Mouse (Mus musculus) lung, embryonic 15.5 days (tissue): ENCODE results near the gene Tsc22d3. TPM values are rescaled to one million over a fixed set of nuclear protein-coding genes. Genes with fewer than 3 reads are reported as not detected.
A peak's percentile ranks its signal among the peaks of the same experiment; 100 is the strongest.
"Not testable (repeated sequence)": the region's sequence is repeated elsewhere in the genome, so short reads cannot be mapped to it uniquely, and the experiment has no call there.

Source experiments
- ATAC-seq: fragments of 200-750 bp; cut with Nextera tagmentation; 2 replicates; pipeline ENCODE4 v1.8.0; 2017; ENCODE audit warnings: moderate number of reproducible peaks, borderline replicate concordance; ENCODE audit not compliant: low FRiP score, low TSS enrichment; ENCODE audit errors: extremely low read depth
- H3K27ac ChIP-seq: fragments of 300-500 bp; sonication (generic); 2 replicates; pipeline ENCODE4 v1.5.1; 2015; ENCODE audit warnings: moderate library complexity, mild to moderate bottlenecking, inconsistent platforms
- H3K27me3 ChIP-seq: fragments of 300-500 bp; sonication (generic); 2 replicates; pipeline ENCODE4 v1.6.1; 2015; ENCODE audit warnings: inconsistent platforms
- H3K36me3 ChIP-seq: fragments of 300-500 bp; sonication (generic); 2 replicates; pipeline ENCODE4 v1.6.1; 2015; ENCODE audit warnings: inconsistent platforms
- H3K4me1 ChIP-seq: fragments of 300-500 bp; sonication (generic); 2 replicates; pipeline ENCODE4 v1.6.1; 2015; ENCODE audit warnings: inconsistent platforms
- H3K4me2 ChIP-seq: fragments of 300-500 bp; sonication (generic); 2 replicates; pipeline ENCODE4 v1.6.1; 2015; ENCODE audit warnings: inconsistent platforms, mild to moderate bottlenecking, moderate library complexity
- H3K4me3 ChIP-seq: fragments of 300-500 bp; sonication (generic); 2 replicates; pipeline ENCODE4 v1.5.1; 2015; ENCODE audit warnings: mild to moderate bottlenecking, inconsistent platforms
- H3K9ac ChIP-seq: fragments of 300-500 bp; sonication (generic); 2 replicates; pipeline ENCODE4 v1.6.1; 2015; ENCODE audit warnings: inconsistent platforms
- H3K9me3 ChIP-seq: fragments of 300-500 bp; sonication (generic); 2 replicates; pipeline ENCODE4 v1.6.1; 2016; ENCODE audit warnings: inconsistent platforms
- WGBS: fragments of 180-500 bp; shearing (Covaris S2); methylation state at CpG from one replicate; pipeline ENCODE4 v1.1.7; 2015; 5-methylcytosine and 5-hydroxymethylcytosine counted together
- polyA plus RNA-seq: library from polyadenylated mRNA; unstranded; fragments of >200 nt; fragmentation: Nextera tagmentation; extraction: Ambion mirVana; gene quantifications from 2 replicates; pipeline ENCODE4 v1.2.1, GENCODE M21; 2015

Tsc22d3 gene
- polyA plus RNA-seq, 1 experiment from 2014 or later = 111 TPM

GRCm38 (mm10) chrX:140539831-140540230 lies 60.6 kb downstream of the Tsc22d3 start:
- not testable (repeated sequence) for H3K4me2 ChIP-seq, ATAC-seq, H3K9me3 ChIP-seq, H3K27me3 ChIP-seq, H3K36me3 ChIP-seq, H3K4me3 ChIP-seq, H3K9ac ChIP-seq, H3K4me1 ChIP-seq, H3K27ac ChIP-seq
- 89% methylated on average over 3 of the region's 3 CpGs for WGBS

- Histone ChIP-seq H3K27me3 (no peaks in the 10 kb centered on the region; the same call in none of the 2 replicates), H3K27ac (peak overlapping the region; percentile 15; the same call in 1 of the 2 replicates), H3K4me1 (0 out of 2 replicates have a peak, but pooled peaks cover 3% of the 10 kb centered on the region), H3K4me2 (no peak overlapping the region), H3K9ac (no peak overlapping the region), H3K4me3 (no peak overlapping the region), H3K9me3 (no peaks in the 10 kb centered on the region), H3K36me3 (no peaks in the 10 kb centered on the region)
- WGBS = 71% methylated on average over 3 of the region's 3 CpGs
- no peak for ATAC-seq
Observed at GRCm38 (mm10) chrX:140539111-140539680, 61.3 kb downstream of the Tsc22d3 start.

- 74% methylated on average over 2 of the region's 2 CpGs for WGBS
- Histone ChIP-seq H3K4me1 (0 out of 2 replicates have a peak, but pooled peaks cover 3% of the 10 kb centered on the region), H3K27me3 (no peaks in the 10 kb centered on the region; the same call in none of the 2 replicates), H3K27ac (no peak overlapping the region), H3K4me2 (no peak overlapping the region), H3K9me3 (no peaks in the 10 kb centered on the region), H3K36me3 (no peaks in the 10 kb centered on the region), H3K9ac (no peak overlapping the region), H3K4me3 (no peak overlapping the region)
- no peak for ATAC-seq
Observed at GRCm38 (mm10) chrX:140538649-140539048, 61.8 kb downstream of the Tsc22d3 start.

GRCm38 (mm10) chrX:140537662-140538061 lies 62.8 kb downstream of the Tsc22d3 start:
- H3K27ac ChIP-seq = no peak overlapping the region
- no peaks in the 10 kb centered on the region for H3K9me3 ChIP-seq
- H3K27me3 ChIP-seq = no peaks in the 10 kb centered on the region; the same call in none of the 2 replicates
- WGBS = 32% methylated on average over 6 of the region's 6 CpGs
- no peak for ATAC-seq
- no peak overlapping the region for H3K4me3 ChIP-seq
- no peak overlapping the region for H3K9ac ChIP-seq
- H3K36me3 ChIP-seq = no peaks in the 10 kb centered on the region
- H3K4me1 ChIP-seq = no peaks in the 10 kb centered on the region
- no peak overlapping the region for H3K4me2 ChIP-seq

- H3K27ac ChIP-seq = no peak overlapping the region
Observed at GRCm38 (mm10) chrX:140535487-140535886, 65.0 kb downstream of the Tsc22d3 start.

GRCm38 (mm10) chrX:140534306-140534705 lies 66.2 kb downstream of the Tsc22d3 start:
- Histone ChIP-seq H3K27ac (no peak overlapping the region), H3K27me3 (peaks cover 11% of the 10 kb centered on the region), H3K4me2 (no peak overlapping the region), H3K36me3 (no peaks in the 10 kb centered on the region), H3K9ac (no peak overlapping the region), H3K4me1 (no peaks in the 10 kb centered on the region), H3K4me3 (no peak overlapping the region), H3K9me3 (no peaks in the 10 kb centered on the region)
- ATAC-seq = no peak
- 69% methylated on average over 3 of the region's 3 CpGs for WGBS

More at GRCm38 (mm10) chrX:140535487-140535886, 65.0 kb downstream of the Tsc22d3 start:
- H3K9me3 ChIP-seq = no peaks in the 10 kb centered on the region
- H3K4me3 ChIP-seq = no peak overlapping the region
- 30% methylated on average over 1 of the region's 1 CpGs for WGBS
- no peaks in the 10 kb centered on the region for H3K36me3 ChIP-seq
- H3K4me2 ChIP-seq = no peak overlapping the region
- H3K27me3 ChIP-seq = peaks cover 5% of the 10 kb centered on the region
- peak; percentile 42; the same call in 1 of the 2 replicates for ATAC-seq
- H3K4me1 ChIP-seq = no peaks in the 10 kb centered on the region
- H3K9ac ChIP-seq = no peak overlapping the region

- Histone ChIP-seq H3K9me3 (no peaks in the 10 kb centered on the region), H3K27me3 (peaks cover 11% of the 10 kb centered on the region; the same call in 1 of the 2 replicates), H3K4me2 (no peak overlapping the region), H3K36me3 (no peaks in the 10 kb centered on the region), H3K9ac (no peak overlapping the region), H3K4me3 (no peak overlapping the region), H3K27ac (no peak overlapping the region), H3K4me1 (no peaks in the 10 kb centered on the region)
- no peak for ATAC-seq
- 73% methylated on average over 6 of the region's 6 CpGs for WGBS
Observed at GRCm38 (mm10) chrX:140532325-140532724, 68.1 kb downstream of the Tsc22d3 start.

GRCm38 (mm10) chrX:140531356-140531755 lies 69.1 kb downstream of the Tsc22d3 start:
- H3K27ac ChIP-seq = no peak overlapping the region
- H3K9me3 ChIP-seq = no peaks in the 10 kb centered on the region
- ATAC-seq = no peak
- H3K4me2 ChIP-seq = no peak overlapping the region
- no peaks in the 10 kb centered on the region for H3K36me3 ChIP-seq
- no peak overlapping the region for H3K9ac ChIP-seq
- H3K4me3 ChIP-seq = no peak overlapping the region
- 78% methylated on average over 2 of the region's 2 CpGs for WGBS
- H3K4me1 ChIP-seq = no peaks in the 10 kb centered on the region
- peaks cover 11% of the 10 kb centered on the region; the same call in 1 of the 2 replicates for H3K27me3 ChIP-seq

GRCm38 (mm10) chrX:140530632-140531031 lies 69.8 kb downstream of the Tsc22d3 start:
- Histone ChIP-seq H3K36me3 (no peaks in the 10 kb centered on the region), H3K27me3 (peaks cover 11% of the 10 kb centered on the region; the same call in 1 of the 2 replicates), H3K4me1 (no peaks in the 10 kb centered on the region), H3K9me3 (no peaks in the 10 kb centered on the region), H3K4me3 (no peak overlapping the region), H3K27ac (no peak overlapping the region), H3K4me2 (no peak overlapping the region), H3K9ac (no peak overlapping the region)
- no peak for ATAC-seq
- WGBS = 74% methylated on average over 5 of the region's 5 CpGs

GRCm38 (mm10) chrX:140529074-140529561 lies 71.3 kb downstream of the Tsc22d3 start:
- Histone ChIP-seq H3K4me1 (no peaks in the 10 kb centered on the region), H3K9ac (no peak overlapping the region), H3K36me3 (no peaks in the 10 kb centered on the region), H3K9me3 (no peaks in the 10 kb centered on the region), H3K4me2 (no peak overlapping the region), H3K4me3 (no peak overlapping the region), H3K27me3 (peaks cover 11% of the 10 kb centered on the region; the same call in 1 of the 2 replicates), H3K27ac (no peak overlapping the region)
- 67% methylated on average over 5 of the region's 5 CpGs for WGBS
- no peak for ATAC-seq

GRCm38 (mm10) chrX:140527231-140527630 lies 73.2 kb downstream of the Tsc22d3 start:
- no peaks in the 10 kb centered on the region for H3K36me3 ChIP-seq
- H3K9me3 ChIP-seq = no peaks in the 10 kb centered on the region
- ATAC-seq = no peak
- no peak overlapping the region for H3K27ac ChIP-seq
- no peak overlapping the region for H3K4me3 ChIP-seq
- H3K9ac ChIP-seq = no peak overlapping the region
- H3K4me1 ChIP-seq = no peaks in the 10 kb centered on the region
- WGBS = 43% methylated on average over 6 of the region's 6 CpGs
- no peak overlapping the region for H3K4me2 ChIP-seq
- H3K27me3 ChIP-seq = peaks cover 11% of the 10 kb centered on the region; the same call in 1 of the 2 replicates

- no peaks in the 10 kb centered on the region for H3K9me3 ChIP-seq
- H3K36me3 ChIP-seq = no peaks in the 10 kb centered on the region
- H3K27ac ChIP-seq = no peak overlapping the region
- no peak overlapping the region for H3K4me2 ChIP-seq
- no peak for ATAC-seq
- WGBS = 87% methylated on average over 5 of the region's 5 CpGs
- peaks cover 11% of the 10 kb centered on the region; the same call in 1 of the 2 replicates for H3K27me3 ChIP-seq
- H3K4me3 ChIP-seq = no peak overlapping the region
- H3K4me1 ChIP-seq = no peaks in the 10 kb centered on the region
- no peak overlapping the region for H3K9ac ChIP-seq
Observed at GRCm38 (mm10) chrX:140526253-140526618, 74.2 kb downstream of the Tsc22d3 start.
